Mouse (Mus musculus): ENCODE results near the gene Reps2.

DNA sequence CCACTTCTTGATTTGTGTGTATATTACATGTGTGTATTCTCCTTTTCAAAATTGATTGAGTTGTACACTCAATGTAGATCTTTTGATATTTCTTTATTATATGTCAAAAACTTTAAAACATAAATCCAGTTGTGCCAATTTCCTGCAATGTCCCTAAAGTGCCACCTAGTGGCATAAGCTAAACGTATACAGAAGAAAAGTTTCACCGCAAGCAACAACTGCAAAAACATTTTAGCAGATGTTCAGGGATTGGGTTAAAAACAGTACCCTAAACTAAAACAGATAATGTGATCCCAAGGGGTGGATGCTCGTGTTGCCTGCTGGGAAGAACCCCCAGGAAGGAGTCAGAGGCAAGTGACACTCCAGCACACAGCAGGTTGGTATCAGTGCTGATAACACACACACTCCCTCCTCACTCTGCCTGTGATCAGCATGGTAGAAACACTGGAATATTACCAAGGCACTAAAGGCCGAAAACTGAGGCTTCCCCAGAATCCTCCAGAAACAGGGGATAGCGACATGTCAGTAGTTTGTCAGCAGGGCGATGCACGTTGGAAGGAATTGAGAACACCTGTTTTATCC, 189.5 kb downstream of the Reps2 start:
- no peak for TF ChIP-seq GATA1 (IDR thresholded peaks at IDR 0.05; ENCODE audit: low read length)
- TF ChIP-seq TAL1 (IDR thresholded peaks at IDR 0.05; ENCODE audit: low read length): no peak

Measured in erythroblast, embryonic 14.5 days (primary cell).